Mouse (Mus musculus) adrenal gland, postnatal 4 days (tissue): ENCODE measurements around the gene Pdlim7. TPM values are rescaled to one million over a fixed set of nuclear protein-coding genes. Genes with fewer than 3 reads are reported as not detected.

Source experiments
- microRNA-seq: library from miRNA; unstranded; fragments of <30 nt; microRNA quantifications from one replicate; pipeline ENCODE4 v1.2.0, GENCODE M21; 2021
- total RNA-seq, 2 experiments: library from RNA; stranded (reverse); gene quantifications; 2 replicates each; pipeline ENCODE4 v1.2.3; 2021

The Pdlim7 gene
- total RNA-seq, 2 experiments from 2014 or later = 44.5 to 47.1 TPM

Small RNA genes within 50 kb of the gene (microRNA-seq; reads per million reads assigned to microRNA genes)
- gene Mir6943 (1.3 reads per million), gene Mir6944 (7.9 reads per million, percentile 21 among the genes with 10 or more reads in this experiment), gene Mir6945 (not detected)

Other genes with a start within 250 kb of the Pdlim7 start
- gene Prelid1, start 193.2 kb downstream of the Pdlim7 start, total RNA-seq = 100 to 1,000 TPM; 190 to 193 TPM
- gene Rab24, start 191.7 kb downstream of the Pdlim7 start, total RNA-seq = 10 to 100 TPM; 79.8 to 86.9 TPM
- 10 to 100 TPM; 16.2 to 18.0 TPM for gene Mxd3, start 183.9 kb downstream of the Pdlim7 start, total RNA-seq
- gene Lman2, start 150.9 kb downstream of the Pdlim7 start, total RNA-seq = 100 to 1,000 TPM; 105 to 114 TPM
- 1 to 10 TPM; 1.0 to 1.1 TPM for gene Rgs14, start 143.9 kb downstream of the Pdlim7 start, total RNA-seq
- gene Slc34a1, start 115.5 kb downstream of the Pdlim7 start, total RNA-seq = 100 to 1,000 TPM in 1 of 2 experiments, 1 to 10 TPM in 1; 3.5 to 132 TPM
- gene Pfn3, start 98.4 kb downstream of the Pdlim7 start, total RNA-seq = not detected
- gene F12, start 86.9 kb downstream of the Pdlim7 start, total RNA-seq = 10 to 100 TPM in 1 of 2 experiments, 1 to 10 TPM in 1; 1.3 to 36.6 TPM
- 10 to 100 TPM; 54.3 to 56.7 TPM for gene Grk6, start 68.6 kb downstream of the Pdlim7 start, total RNA-seq
- gene Prr7, start 49.4 kb downstream of the Pdlim7 start, total RNA-seq = 1 to 10 TPM; 6.4 to 8.0 TPM
- gene Dbn1, start 25.6 kb downstream of the Pdlim7 start, total RNA-seq = 10 to 100 TPM; 56.4 to 75.6 TPM
- 1 to 10 TPM; 2.6 to 4.7 TPM for gene Dok3, start 15.6 kb upstream of the Pdlim7 start, total RNA-seq
- gene Ddx41, start 23.0 kb upstream of the Pdlim7 start, total RNA-seq = 10 to 100 TPM; 54.0 to 57.4 TPM
- 10 to 100 TPM; 61.6 to 76.7 TPM for gene Fam193b, start 57.4 kb upstream of the Pdlim7 start, total RNA-seq
- gene Tmed9, start 60.1 kb upstream of the Pdlim7 start, total RNA-seq = 100 to 1,000 TPM; 167 to 169 TPM
- 10 to 100 TPM; 16.5 to 18.8 TPM for gene B4galt7, start 86.2 kb upstream of the Pdlim7 start, total RNA-seq
- gene Caml, start 109.3 kb upstream of the Pdlim7 start, total RNA-seq = 10 to 100 TPM; 40.7 to 41.4 TPM
- gene Ddx46, start 121.4 kb upstream of the Pdlim7 start, total RNA-seq = 10 to 100 TPM; 57.1 to 57.2 TPM
- gene B230219D22Rik, start 179.4 kb upstream of the Pdlim7 start, total RNA-seq = 10 to 100 TPM; 64.5 to 66.0 TPM
- 10 to 100 TPM; 53.9 to 54.3 TPM for gene Txndc15, start 201.0 kb upstream of the Pdlim7 start, total RNA-seq
- 10 to 100 TPM; 55.0 to 56.2 TPM for gene Pcbd2, start 213.7 kb upstream of the Pdlim7 start, total RNA-seq